Mouse (Mus musculus) embryonic facial prominence, embryonic 15.5 days (tissue): ENCODE measurements around the gene Ube2cbp. TPM values are rescaled to one million over a fixed set of nuclear protein-coding genes. Genes with fewer than 3 reads are reported as not detected.

Experiments
- ATAC-seq: fragments of 200-750 bp; cut with Nextera tagmentation; 2 replicates; pipeline ENCODE4 v1.8.0; 2017; ENCODE audit warnings: low read depth, moderate TSS enrichment; ENCODE audit not compliant: insufficient number of reproducible peaks, low FRiP score, low TSS enrichment
- H3K27ac ChIP-seq: fragments of 300-500 bp; sonication (generic); replicated peaks from 2 replicates; pipeline ENCODE4 v1.5.1; 2015; ENCODE audit warnings: mild to moderate bottlenecking, inconsistent platforms
- H3K27me3 ChIP-seq: fragments of 300-500 bp; sonication (generic); 2 replicates; pipeline ENCODE4 v1.6.1; 2015; ENCODE audit warnings: inconsistent platforms
- H3K36me3 ChIP-seq: fragments of 300-500 bp; sonication (generic); 2 replicates; pipeline ENCODE4 v1.6.1; 2015; ENCODE audit warnings: mild to moderate bottlenecking, inconsistent platforms
- H3K4me1 ChIP-seq: fragments of 300-500 bp; sonication (generic); 2 replicates; pipeline ENCODE4 v1.6.1; 2015; ENCODE audit warnings: inconsistent platforms
- H3K4me2 ChIP-seq: fragments of 300-500 bp; sonication (generic); replicated peaks from 2 replicates; pipeline ENCODE4 v1.6.1; 2015; ENCODE audit warnings: mild to moderate bottlenecking, inconsistent platforms
- H3K4me3 ChIP-seq: fragments of 300-500 bp; sonication (generic); replicated peaks from 2 replicates; pipeline ENCODE4 v1.5.1; 2015; ENCODE audit warnings: mild to moderate bottlenecking, inconsistent platforms
- H3K9ac ChIP-seq: fragments of 300-500 bp; sonication (generic); 2 replicates; pipeline ENCODE4 v1.6.1; 2015; ENCODE audit warnings: inconsistent platforms
- H3K9me3 ChIP-seq: fragments of 300-500 bp; sonication (generic); replicated peaks from 2 replicates; pipeline ENCODE4 v1.6.1; 2016; ENCODE audit warnings: inconsistent platforms
- WGBS: fragments of 180-500 bp; shearing (Covaris S2); methylation state at CpG from one replicate; pipeline ENCODE4 v1.1.7; 2015; 5-methylcytosine and 5-hydroxymethylcytosine counted together
- polyA plus RNA-seq: library from polyadenylated mRNA; unstranded; fragments of >200 nt; fragmentation: Nextera tagmentation; extraction: Ambion mirVana; gene quantifications from 2 replicates; pipeline ENCODE4 v1.2.1, GENCODE M21; 2015

Gene Ube2cbp
- polyA plus RNA-seq, 1 experiment from 2014 or later, result 5.5 TPM

GRCm38 (mm10) chr9:86360536-86360935 lies 104.2 kb downstream of the Ube2cbp start:
- Histone ChIP-seq H3K4me3 (no peak overlapping the region), H3K36me3 (no peaks in the 10 kb centered on the region), H3K27ac (no peak overlapping the region), H3K27me3 (no peaks in the 10 kb centered on the region), H3K9me3 (no peaks in the 10 kb centered on the region), H3K9ac (no peak overlapping the region), H3K4me2 (no peak overlapping the region), H3K4me1 (no peaks in the 10 kb centered on the region)
- no peak for ATAC-seq
- 66% methylated on average over 9 of the region's 9 CpGs for WGBS

GRCm38 (mm10) chr9:86355851-86356250 lies 108.9 kb downstream of the Ube2cbp start:
- H3K27me3 ChIP-seq, result no peaks in the 10 kb centered on the region
- H3K4me1 ChIP-seq, result no peaks in the 10 kb centered on the region
- H3K36me3 ChIP-seq, result no peaks in the 10 kb centered on the region
- no peaks in the 10 kb centered on the region for H3K9me3 ChIP-seq
- no peak overlapping the region for H3K4me2 ChIP-seq
- WGBS, result 76% methylated on average over 3 of the region's 3 CpGs
- H3K9ac ChIP-seq, result no peak overlapping the region
- no peak overlapping the region for H3K27ac ChIP-seq
- no peak overlapping the region for H3K4me3 ChIP-seq
- ATAC-seq, result no peak

- Histone ChIP-seq H3K27me3 (no peaks in the 10 kb centered on the region), H3K4me1 (no peaks in the 10 kb centered on the region), H3K4me3 (no peak overlapping the region), H3K9me3 (no peaks in the 10 kb centered on the region), H3K9ac (no peak overlapping the region), H3K4me2 (no peak overlapping the region), H3K27ac (no peak overlapping the region), H3K36me3 (no peaks in the 10 kb centered on the region)
- ATAC-seq, result no peak
- WGBS, result 52% methylated on average over 3 of the region's 3 CpGs
Observed at GRCm38 (mm10) chr9:86351491-86351890, 113.3 kb downstream of the Ube2cbp start.

GRCm38 (mm10) chr9:86336792-86337191 lies 128.0 kb downstream of the Ube2cbp start:
- Histone ChIP-seq H3K27ac (no peak overlapping the region), H3K4me2 (no peak overlapping the region), H3K9me3 (no peaks in the 10 kb centered on the region), H3K27me3 (no peaks in the 10 kb centered on the region), H3K4me1 (no peaks in the 10 kb centered on the region), H3K9ac (no peak overlapping the region), H3K36me3 (no peaks in the 10 kb centered on the region), H3K4me3 (no peak overlapping the region)
- no peak for ATAC-seq
- 94% methylated on average over 2 of the region's 2 CpGs for WGBS

- Histone ChIP-seq H3K9ac (no peak overlapping the region), H3K4me1 (no peaks in the 10 kb centered on the region), H3K9me3 (no peaks in the 10 kb centered on the region), H3K36me3 (no peaks in the 10 kb centered on the region), H3K27me3 (no peaks in the 10 kb centered on the region), H3K27ac (no peak overlapping the region), H3K4me3 (no peak overlapping the region), H3K4me2 (no peak overlapping the region)
- 51% methylated on average over 3 of the region's 3 CpGs for WGBS
- ATAC-seq, result no peak
Observed at GRCm38 (mm10) chr9:86336361-86336760, 128.4 kb downstream of the Ube2cbp start.

GRCm38 (mm10) chr9:86335588-86335987 lies 129.2 kb downstream of the Ube2cbp start:
- Histone ChIP-seq H3K4me1 (no peaks in the 10 kb centered on the region), H3K27ac (no peak overlapping the region), H3K9ac (no peak overlapping the region), H3K9me3 (no peaks in the 10 kb centered on the region), H3K27me3 (no peaks in the 10 kb centered on the region), H3K4me3 (no peak overlapping the region), H3K36me3 (no peaks in the 10 kb centered on the region), H3K4me2 (no peak overlapping the region)
- ATAC-seq, result no peak
- 51% methylated on average over 4 of the region's 4 CpGs for WGBS

- no peaks in the 10 kb centered on the region for H3K9me3 ChIP-seq
- 73% methylated on average over 5 of the region's 5 CpGs for WGBS
- no peaks in the 10 kb centered on the region for H3K36me3 ChIP-seq
- H3K27ac ChIP-seq, result no peak overlapping the region
- H3K4me3 ChIP-seq, result no peak overlapping the region
- no peaks in the 10 kb centered on the region for H3K27me3 ChIP-seq
- no peak overlapping the region for H3K4me2 ChIP-seq
- no peak overlapping the region for H3K9ac ChIP-seq
- no peak for ATAC-seq
- H3K4me1 ChIP-seq, result no peaks in the 10 kb centered on the region
Observed at GRCm38 (mm10) chr9:86334357-86334756, 130.4 kb downstream of the Ube2cbp start.

GRCm38 (mm10) chr9:86330591-86330990 lies 134.2 kb downstream of the Ube2cbp start:
- Histone ChIP-seq H3K4me3 (no peak overlapping the region), H3K27ac (no peak overlapping the region), H3K9ac (no peak overlapping the region), H3K36me3 (no peaks in the 10 kb centered on the region), H3K27me3 (no peaks in the 10 kb centered on the region), H3K4me1 (peaks cover 11% of the 10 kb centered on the region; the same call in 1 of the 2 replicates), H3K4me2 (no peak overlapping the region), H3K9me3 (no peaks in the 10 kb centered on the region)
- ATAC-seq, result no peak
- WGBS, result 74% methylated on average over 3 of the region's 3 CpGs

GRCm38 (mm10) chr9:86328270-86328669 lies 136.5 kb downstream of the Ube2cbp start:
- H3K4me3 ChIP-seq, result no peak overlapping the region
- H3K27me3 ChIP-seq, result no peaks in the 10 kb centered on the region
- no peaks in the 10 kb centered on the region for H3K9me3 ChIP-seq
- H3K4me1 ChIP-seq, result peaks cover 18% of the 10 kb centered on the region
- WGBS, result 61% methylated on average over 4 of the region's 4 CpGs
- H3K9ac ChIP-seq, result no peak overlapping the region
- ATAC-seq, result no peak
- no peak overlapping the region for H3K27ac ChIP-seq
- no peaks in the 10 kb centered on the region for H3K36me3 ChIP-seq
- no peak overlapping the region for H3K4me2 ChIP-seq

GRCm38 (mm10) chr9:86327341-86327740 lies 137.4 kb downstream of the Ube2cbp start:
- Histone ChIP-seq H3K9ac (no peak overlapping the region), H3K4me3 (no peak overlapping the region), H3K27ac (no peak overlapping the region), H3K4me2 (no peak overlapping the region), H3K27me3 (no peaks in the 10 kb centered on the region), H3K36me3 (no peaks in the 10 kb centered on the region), H3K9me3 (no peaks in the 10 kb centered on the region), H3K4me1 (peaks cover 18% of the 10 kb centered on the region)
- 46% methylated on average over 3 of the region's 3 CpGs for WGBS
- ATAC-seq, result no peak

- H3K27ac ChIP-seq, result peak overlapping the region; percentile 73
- no peak overlapping the region for H3K4me2 ChIP-seq
- 23% methylated on average over 1 of the region's 1 CpGs for WGBS
- H3K4me3 ChIP-seq, result no peak overlapping the region
- H3K9ac ChIP-seq, result no peak overlapping the region
- no peaks in the 10 kb centered on the region for H3K27me3 ChIP-seq
- peaks cover 18% of the 10 kb centered on the region for H3K4me1 ChIP-seq
- no peaks in the 10 kb centered on the region for H3K36me3 ChIP-seq
- ATAC-seq, result no peak
- H3K9me3 ChIP-seq, result no peaks in the 10 kb centered on the region
Observed at GRCm38 (mm10) chr9:86324772-86325171, 140.0 kb downstream of the Ube2cbp start.

- Histone ChIP-seq H3K27me3 (no peaks in the 10 kb centered on the region), H3K27ac (no peak overlapping the region), H3K4me2 (no peak overlapping the region), H3K4me3 (no peak overlapping the region), H3K4me1 (peaks cover 3% of the 10 kb centered on the region; the same call in 1 of the 2 replicates), H3K9ac (no peak overlapping the region), H3K36me3 (no peaks in the 10 kb centered on the region), H3K9me3 (no peaks in the 10 kb centered on the region)
- 55% methylated on average over 6 of the region's 6 CpGs for WGBS
- no peak for ATAC-seq
Observed at GRCm38 (mm10) chr9:86319516-86320140, 145.1 kb downstream of the Ube2cbp start.
